Mouse (Mus musculus) ES-E14 (cell line): ENCODE data around the gene Dhx8.

ENCODE experiments used
- CHD2 ChIP-seq: IDR thresholded peaks from 2 replicates; pipeline ENCODE4 v1.6.1; 2014; ENCODE audit warnings: mild to moderate bottlenecking, low read depth, low read length, inconsistent platforms
- ZC3H11A ChIP-seq: IDR thresholded peaks from 2 replicates; pipeline ENCODE4 v1.6.1; 2012; ENCODE audit warnings: low read depth, mild to moderate bottlenecking, inconsistent platforms, low read length, borderline replicate concordance
- ZNF384 ChIP-seq: IDR thresholded peaks from 2 replicates; pipeline ENCODE4 v1.6.1; 2012; ENCODE audit warnings: low read depth, low read length, inconsistent platforms

- TF ChIP-seq ZNF384 (no peak), CHD2 (no peak), ZC3H11A (no peak)
Observed at GRCm38 (mm10) chr11:101718324-101718723, 14.4 kb upstream of the Dhx8 start.
